Mouse (Mus musculus) ES-CJ7 (cell line): ENCODE measurements around the gene Mtln.

Experiments used
- DNase-seq: peaks from one replicate; pipeline ENCODE4 v3.0.0; 2011; ENCODE audit warnings: low read depth, low spot score

The Mtln gene

DNA sequence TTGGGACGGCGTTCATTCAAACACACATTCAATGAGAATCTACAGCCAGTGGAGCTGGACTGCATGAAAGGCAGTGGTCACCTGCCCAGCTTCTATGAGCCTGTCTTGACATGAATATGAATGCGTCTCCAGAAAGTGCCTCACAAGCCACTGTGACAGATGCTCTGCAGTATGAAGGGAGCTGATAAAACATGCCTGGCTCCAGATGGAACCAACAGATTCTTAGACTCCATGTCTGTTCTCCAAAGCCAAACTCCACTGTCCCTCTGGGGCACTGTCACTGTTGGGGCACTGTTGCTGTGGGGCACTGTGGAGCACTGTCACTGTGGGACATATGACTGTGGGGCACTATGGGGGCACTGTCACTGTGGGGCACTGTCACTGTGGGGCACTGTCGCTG is 38.2 kb downstream of the Mtln start:
- no peak for DNase-seq

DNA sequence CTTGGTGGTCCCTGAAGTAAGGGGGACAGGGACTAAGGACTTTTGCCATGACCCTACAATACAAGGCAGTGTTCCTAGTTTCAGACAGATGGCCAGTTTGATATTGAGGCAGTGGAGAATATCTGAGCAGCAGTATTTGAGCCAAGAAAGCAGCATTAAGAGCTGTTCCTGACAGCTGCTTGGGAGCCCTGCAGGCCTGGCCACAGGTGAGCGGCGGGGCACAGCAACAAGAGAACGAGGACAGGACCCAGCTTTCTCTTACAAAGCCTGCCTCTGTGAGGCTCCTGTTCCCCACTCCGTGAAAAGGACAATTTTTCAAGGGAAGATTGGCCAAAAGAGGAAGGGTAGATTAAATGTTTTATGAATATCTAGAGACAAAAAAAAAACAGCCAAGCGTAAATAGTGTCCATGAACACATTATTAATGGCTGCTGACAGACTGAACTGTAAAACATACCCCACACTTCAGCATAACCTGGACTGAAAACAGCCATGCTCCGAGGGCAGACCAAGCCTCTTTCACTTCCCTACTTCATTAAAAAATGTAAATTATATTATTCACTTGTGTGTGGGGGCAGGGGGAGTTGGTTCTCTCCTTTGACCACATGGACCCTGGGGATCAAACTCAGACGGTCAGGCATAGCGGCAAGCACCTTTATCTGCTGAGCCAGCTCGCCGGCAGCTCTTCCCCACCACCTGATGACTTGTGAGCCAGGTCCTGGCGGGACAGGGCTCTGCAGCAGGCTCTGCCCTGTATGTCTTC is 40.3 kb downstream of the Mtln start:
- DNase-seq, result no peak

DNA sequence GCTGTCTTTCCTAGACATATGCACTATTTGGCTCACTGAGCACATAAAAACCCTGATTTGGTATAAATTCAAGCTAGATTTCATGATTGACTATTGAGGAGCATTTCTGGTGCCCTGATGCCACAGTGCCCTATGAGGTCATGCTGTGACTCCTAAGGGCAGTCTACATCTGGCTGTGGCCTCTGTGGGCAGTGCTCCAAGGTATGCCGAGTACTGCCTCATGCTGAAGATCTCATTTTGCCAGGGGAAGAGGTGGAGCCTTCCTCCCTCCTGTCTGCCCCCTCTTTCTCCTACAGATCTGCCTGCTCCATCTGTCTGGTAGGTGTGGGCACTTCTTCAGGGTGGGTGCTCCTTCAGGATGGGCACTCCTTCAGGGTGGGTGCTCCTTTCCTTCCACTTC is 42.9 kb downstream of the Mtln start:
- DNase-seq, result no peak

DNA sequence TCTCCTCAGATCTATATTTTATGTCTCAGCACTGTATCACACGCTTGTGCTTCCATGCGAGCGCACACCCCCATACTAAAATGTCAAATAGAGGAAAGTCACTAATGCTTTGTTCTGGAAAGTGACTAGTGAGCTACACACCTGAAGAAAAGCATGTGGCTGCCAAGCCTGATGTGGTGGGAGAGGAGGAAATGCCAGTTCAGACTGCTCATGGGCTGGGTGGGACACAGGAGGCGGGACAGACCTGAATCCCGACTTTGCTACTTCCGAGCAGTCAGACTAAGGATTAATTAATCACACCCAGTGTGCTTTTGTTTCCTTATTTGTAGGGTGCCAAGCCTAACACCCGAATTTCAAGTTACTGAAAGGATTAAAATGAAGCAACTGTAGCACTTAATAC is 44.0 kb downstream of the Mtln start:
- DNase-seq, result no peak

DNA sequence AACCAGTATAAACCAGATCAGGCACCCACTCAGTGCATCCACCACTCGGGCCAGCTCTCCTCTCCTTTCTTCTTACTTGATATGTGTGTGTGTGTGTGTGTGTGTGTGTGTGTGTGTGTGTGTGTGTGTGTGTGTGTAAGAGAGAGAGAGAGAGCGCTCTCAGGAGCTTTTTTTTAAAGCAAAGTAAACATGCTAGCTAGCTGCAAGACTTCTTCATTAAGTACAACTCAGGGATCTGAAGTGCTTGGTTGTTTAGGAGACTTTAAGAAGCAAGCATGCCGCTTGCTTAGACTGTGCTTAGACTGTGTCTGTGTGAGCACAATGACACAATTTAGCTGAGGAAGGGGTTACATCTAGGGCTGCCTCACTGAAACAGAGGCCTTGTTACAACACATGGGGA is 49.7 kb downstream of the Mtln start:
- no peak for DNase-seq
